Mouse (Mus musculus): ENCODE measurements at regions not wholly inside any gene's neighbourhood (a gene's known extent, or its start where the extent isn't known, plus 50 kb on each side); places are given as distances from the start of the nearest gene placed in this dataset.
"Not testable (repeated sequence)": the region's sequence is repeated elsewhere in the genome, so short reads cannot be mapped to it uniquely, and the experiment has no call there.

GRCm38 (mm10) chr13:103637414-103637813 is 137.0 kb downstream of the Srek1 start:
- Histone ChIP-seq H3K27me3 (replicated peaks; ENCODE audit: control insufficient read depth, insufficient read depth, low read length) (no peaks in the 10 kb centered on the region), H3K4me2 (ENCODE audit: low read length) (no peak overlapping the region), H3K9me3 (replicated peaks; ENCODE audit: control insufficient read depth, low read length) (no peaks in the 10 kb centered on the region), H3K4me1 (ENCODE audit: control insufficient read depth, insufficient read depth, low read length) (no peaks in the 10 kb centered on the region), H3K9ac (ENCODE audit: low read length) (no peak overlapping the region), H3K27ac (ENCODE audit: low read depth, low read length) (no peak overlapping the region), H3K36me3 (ENCODE audit: control insufficient read depth, insufficient read depth, low read length) (no peaks in the 10 kb centered on the region), H3K4me3 (ENCODE audit: low read depth, low read length) (no peak overlapping the region)
- ATAC-seq, result no peak
- no peak for DNase-seq (ENCODE audit: low spot score)
- WGBS, result 84% methylated on average over 3 of the region's 3 CpGs

GRCm38 (mm10) chr13:103636595-103636994 is 137.8 kb downstream of the Srek1 start:
- DNase-seq (ENCODE audit: low spot score), result no peak
- H3K4me3 ChIP-seq (ENCODE audit: low read depth, low read length), result no peak overlapping the region
- ATAC-seq, result no peak
- H3K27ac ChIP-seq (ENCODE audit: low read depth, low read length), result no peak overlapping the region
- 90% methylated on average over 2 of the region's 2 CpGs for WGBS
- no peaks in the 10 kb centered on the region for H3K4me1 ChIP-seq (ENCODE audit: control insufficient read depth, insufficient read depth, low read length)
- no peaks in the 10 kb centered on the region for H3K9me3 ChIP-seq (replicated peaks; ENCODE audit: control insufficient read depth, low read length)
- no peaks in the 10 kb centered on the region for H3K36me3 ChIP-seq (ENCODE audit: control insufficient read depth, insufficient read depth, low read length)
- no peaks in the 10 kb centered on the region for H3K27me3 ChIP-seq (replicated peaks; ENCODE audit: control insufficient read depth, insufficient read depth, low read length)
- H3K4me2 ChIP-seq (ENCODE audit: low read length), result no peak overlapping the region
- no peak overlapping the region for H3K9ac ChIP-seq (ENCODE audit: low read length)

GRCm38 (mm10) chr13:103623810-103624209 is 150.6 kb downstream of the Srek1 start:
- H3K4me1 ChIP-seq (ENCODE audit: control insufficient read depth, insufficient read depth, low read length), result no peaks in the 10 kb centered on the region
- H3K4me2 ChIP-seq (ENCODE audit: low read length), result no peak overlapping the region
- WGBS, result 68% methylated on average over 2 of the region's 2 CpGs
- DNase-seq (ENCODE audit: low spot score) (no peak), ATAC-seq (no peak)
- H3K9me3 ChIP-seq (replicated peaks; ENCODE audit: control insufficient read depth, low read length), result no peaks in the 10 kb centered on the region
- H3K27me3 ChIP-seq (replicated peaks; ENCODE audit: control insufficient read depth, insufficient read depth, low read length), result no peaks in the 10 kb centered on the region
- no peak overlapping the region for H3K9ac ChIP-seq (ENCODE audit: low read length)
- H3K4me3 ChIP-seq (ENCODE audit: low read depth, low read length), result no peak overlapping the region
- H3K36me3 ChIP-seq (ENCODE audit: control insufficient read depth, insufficient read depth, low read length), result no peaks in the 10 kb centered on the region
- H3K27ac ChIP-seq (ENCODE audit: low read depth, low read length), result no peak overlapping the region

GRCm38 (mm10) chr13:103623319-103623718 is 151.1 kb downstream of the Srek1 start:
- no peaks in the 10 kb centered on the region for H3K27me3 ChIP-seq (replicated peaks; ENCODE audit: control insufficient read depth, insufficient read depth, low read length)

GRCm38 (mm10) chr13:103622324-103622723 is 152.1 kb downstream of the Srek1 start:
- WGBS, result 9% methylated on average over 5 of the region's 5 CpGs
- ATAC-seq (peak; percentile 54; the same call in 1 of the 2 replicates), DNase-seq (ENCODE audit: low spot score) (peak; percentile 47)

More at GRCm38 (mm10) chr13:103623319-103623718, 151.1 kb downstream of the Srek1 start:
- DNase-seq (ENCODE audit: low spot score) (no peak), ATAC-seq (no peak)
- Histone ChIP-seq H3K36me3 (ENCODE audit: control insufficient read depth, insufficient read depth, low read length) (no peaks in the 10 kb centered on the region), H3K27ac (ENCODE audit: low read depth, low read length) (no peak overlapping the region), H3K4me1 (ENCODE audit: control insufficient read depth, insufficient read depth, low read length) (no peaks in the 10 kb centered on the region), H3K9ac (ENCODE audit: low read length) (no peak overlapping the region), H3K4me2 (ENCODE audit: low read length) (no peak overlapping the region), H3K9me3 (replicated peaks; ENCODE audit: control insufficient read depth, low read length) (no peaks in the 10 kb centered on the region), H3K4me3 (ENCODE audit: low read depth, low read length) (no peak overlapping the region)
- WGBS, result 47% methylated on average over 6 of the region's 6 CpGs

GRCm38 (mm10) chr13:103620958-103621357 is 153.4 kb downstream of the Srek1 start:
- ATAC-seq; H3K9ac ChIP-seq (ENCODE audit: low read length); H3K27me3 ChIP-seq (replicated peaks; ENCODE audit: control insufficient read depth, insufficient read depth, low read length); H3K27ac ChIP-seq (ENCODE audit: low read depth, low read length); H3K9me3 ChIP-seq (replicated peaks; ENCODE audit: control insufficient read depth, low read length); H3K4me2 ChIP-seq (ENCODE audit: low read length); H3K4me3 ChIP-seq (ENCODE audit: low read depth, low read length); H3K36me3 ChIP-seq (ENCODE audit: control insufficient read depth, insufficient read depth, low read length); H3K4me1 ChIP-seq (ENCODE audit: control insufficient read depth, insufficient read depth, low read length); DNase-seq (ENCODE audit: low spot score): not testable (repeated sequence)
- WGBS, result 93% methylated on average over 5 of the region's 5 CpGs

More at GRCm38 (mm10) chr13:103622324-103622723, 152.1 kb downstream of the Srek1 start:
- Histone ChIP-seq H3K9ac (ENCODE audit: low read length) (no peak overlapping the region), H3K27ac (ENCODE audit: low read depth, low read length) (no peak overlapping the region), H3K4me1 (ENCODE audit: control insufficient read depth, insufficient read depth, low read length) (no peaks in the 10 kb centered on the region), H3K4me3 (ENCODE audit: low read depth, low read length) (no peak overlapping the region), H3K27me3 (replicated peaks; ENCODE audit: control insufficient read depth, insufficient read depth, low read length) (no peaks in the 10 kb centered on the region), H3K36me3 (ENCODE audit: control insufficient read depth, insufficient read depth, low read length) (no peaks in the 10 kb centered on the region), H3K9me3 (replicated peaks; ENCODE audit: control insufficient read depth, low read length) (no peaks in the 10 kb centered on the region), H3K4me2 (ENCODE audit: low read length) (no peak overlapping the region)

- Histone ChIP-seq H3K4me3 (ENCODE audit: low read depth, low read length) (no peak overlapping the region), H3K27me3 (replicated peaks; ENCODE audit: control insufficient read depth, insufficient read depth, low read length) (no peaks in the 10 kb centered on the region), H3K4me1 (ENCODE audit: control insufficient read depth, insufficient read depth, low read length) (no peaks in the 10 kb centered on the region), H3K9ac (ENCODE audit: low read length) (no peak overlapping the region), H3K9me3 (replicated peaks; ENCODE audit: control insufficient read depth, low read length) (no peaks in the 10 kb centered on the region), H3K27ac (ENCODE audit: low read depth, low read length) (no peak overlapping the region), H3K36me3 (ENCODE audit: control insufficient read depth, insufficient read depth, low read length) (no peaks in the 10 kb centered on the region), H3K4me2 (ENCODE audit: low read length) (no peak overlapping the region)
- no peak for DNase-seq (ENCODE audit: low spot score)
- ATAC-seq, result no peak
- 81% methylated on average over 10 of the region's 10 CpGs for WGBS
Observed at GRCm38 (mm10) chr13:103613333-103613725, 161.1 kb downstream of the Srek1 start.

- Histone ChIP-seq H3K9ac (ENCODE audit: low read length) (no peak overlapping the region), H3K4me2 (ENCODE audit: low read length) (no peak overlapping the region), H3K4me3 (ENCODE audit: low read depth, low read length) (no peak overlapping the region), H3K27me3 (replicated peaks; ENCODE audit: control insufficient read depth, insufficient read depth, low read length) (no peaks in the 10 kb centered on the region), H3K4me1 (ENCODE audit: control insufficient read depth, insufficient read depth, low read length) (no peaks in the 10 kb centered on the region), H3K27ac (ENCODE audit: low read depth, low read length) (no peak overlapping the region), H3K36me3 (ENCODE audit: control insufficient read depth, insufficient read depth, low read length) (no peaks in the 10 kb centered on the region), H3K9me3 (replicated peaks; ENCODE audit: control insufficient read depth, low read length) (no peaks in the 10 kb centered on the region)
- DNase-seq (ENCODE audit: low spot score) (no peak), ATAC-seq (no peak)
- WGBS, result 81% methylated on average over 11 of the region's 11 CpGs
Observed at GRCm38 (mm10) chr13:103612720-103613332, 161.6 kb downstream of the Srek1 start.

GRCm38 (mm10) chr13:103602302-103602701 is 172.1 kb downstream of the Srek1 start:
- ATAC-seq (no peak), DNase-seq (ENCODE audit: low spot score) (no peak)
- Histone ChIP-seq H3K9me3 (replicated peaks; ENCODE audit: control insufficient read depth, low read length) (no peaks in the 10 kb centered on the region), H3K4me3 (ENCODE audit: low read depth, low read length) (no peak overlapping the region), H3K27ac (ENCODE audit: low read depth, low read length) (no peak overlapping the region), H3K9ac (ENCODE audit: low read length) (no peak overlapping the region), H3K27me3 (replicated peaks; ENCODE audit: control insufficient read depth, insufficient read depth, low read length) (no peaks in the 10 kb centered on the region), H3K4me1 (ENCODE audit: control insufficient read depth, insufficient read depth, low read length) (no peaks in the 10 kb centered on the region), H3K36me3 (ENCODE audit: control insufficient read depth, insufficient read depth, low read length) (no peaks in the 10 kb centered on the region), H3K4me2 (ENCODE audit: low read length) (no peak overlapping the region)
- 90% methylated on average over 5 of the region's 5 CpGs for WGBS

Data from forebrain, embryonic 14.5 days (tissue).